Mouse (Mus musculus): ENCODE data around the gene Sfxn5. TPM values are rescaled to one million over a fixed set of nuclear protein-coding genes. Genes with fewer than 3 reads are reported as not detected.

Gene Sfxn5
- polyA plus RNA-seq, 1 experiment: 0.63 TPM

DNA sequence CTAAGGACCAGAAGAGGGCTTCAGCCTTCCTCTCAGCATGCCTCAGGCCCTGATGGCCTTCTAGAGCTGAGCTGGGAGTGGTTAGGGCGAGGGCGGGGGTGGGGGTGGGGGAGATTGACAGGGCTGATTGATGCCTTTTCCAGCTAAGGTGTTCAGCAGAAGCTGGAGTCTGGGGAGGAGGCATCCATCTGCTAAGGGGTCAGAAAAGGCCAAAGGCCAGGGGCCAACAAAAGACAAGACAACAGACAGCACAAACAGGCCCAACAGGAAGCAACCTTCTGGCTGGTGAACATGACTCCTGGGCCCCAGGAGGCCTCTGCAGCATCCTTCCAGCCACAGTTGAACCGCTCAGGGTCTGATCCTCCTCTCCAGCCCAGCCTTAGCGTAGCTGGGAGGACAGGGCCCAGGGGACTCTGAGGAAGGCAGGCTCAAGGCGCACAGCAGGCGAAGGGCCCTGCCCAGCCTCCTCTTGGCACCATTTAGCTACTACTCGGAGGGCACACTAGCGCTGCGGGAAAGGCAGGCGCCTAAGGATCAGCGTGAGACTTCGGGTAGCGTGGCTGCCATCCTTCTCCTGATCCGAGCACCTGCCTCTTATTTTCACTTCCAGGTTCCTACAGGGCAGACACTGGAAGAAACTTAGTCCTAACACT lies 109.6 kb downstream of the Sfxn5 start:
- Histone ChIP-seq H3K36me3 (ENCODE audit: control insufficient read depth, insufficient read depth, low read length) (no peaks in the 10 kb centered on the region), H3K27ac (ENCODE audit: insufficient read depth, low read depth, low read length) (no peak overlapping the region), H3K4me1 (ENCODE audit: control insufficient read depth, insufficient read depth, insufficient read length, low read length) (no peaks in the 10 kb centered on the region), H3K4me3 (ENCODE audit: low read depth, low read length) (no peak overlapping the region), H3K27me3 (ENCODE audit: control insufficient read depth, insufficient read depth, low read length) (no peaks in the 10 kb centered on the region)
- 89% methylated on average over 14 of the region's 14 CpGs for WGBS
- TF ChIP-seq POLR2A (IDR thresholded peaks at IDR 0.05; ENCODE audit: low read depth, low read length) (no peak), CTCF (IDR thresholded peaks at IDR 0.05; ENCODE audit: extremely low read depth, insufficient read length, insufficient replicate concordance, low read depth, low read length) (no peak)

GRCm38 (mm10) chr6:85222551-85222950 lies 110.7 kb downstream of the Sfxn5 start:
- WGBS: 93% methylated on average over 10 of the region's 10 CpGs
- Histone ChIP-seq H3K4me1 (ENCODE audit: control insufficient read depth, insufficient read depth, insufficient read length, low read length) (no peaks in the 10 kb centered on the region), H3K36me3 (ENCODE audit: control insufficient read depth, insufficient read depth, low read length) (no peaks in the 10 kb centered on the region), H3K4me3 (ENCODE audit: low read depth, low read length) (no peak overlapping the region), H3K27ac (ENCODE audit: insufficient read depth, low read depth, low read length) (no peak overlapping the region), H3K27me3 (ENCODE audit: control insufficient read depth, insufficient read depth, low read length) (no peaks in the 10 kb centered on the region)
- TF ChIP-seq CTCF (IDR thresholded peaks at IDR 0.05; ENCODE audit: extremely low read depth, insufficient read length, insufficient replicate concordance, low read depth, low read length) (no peak), POLR2A (IDR thresholded peaks at IDR 0.05; ENCODE audit: low read depth, low read length) (no peak)

GRCm38 (mm10) chr6:85220917-85221316 lies 112.3 kb downstream of the Sfxn5 start:
- TF ChIP-seq POLR2A (IDR thresholded peaks at IDR 0.05; ENCODE audit: low read depth, low read length) (no peak), CTCF (IDR thresholded peaks at IDR 0.05; ENCODE audit: extremely low read depth, insufficient read length, insufficient replicate concordance, low read depth, low read length) (no peak)
- no peaks in the 10 kb centered on the region for H3K4me1 ChIP-seq (ENCODE audit: control insufficient read depth, insufficient read depth, insufficient read length, low read length)

DNA sequence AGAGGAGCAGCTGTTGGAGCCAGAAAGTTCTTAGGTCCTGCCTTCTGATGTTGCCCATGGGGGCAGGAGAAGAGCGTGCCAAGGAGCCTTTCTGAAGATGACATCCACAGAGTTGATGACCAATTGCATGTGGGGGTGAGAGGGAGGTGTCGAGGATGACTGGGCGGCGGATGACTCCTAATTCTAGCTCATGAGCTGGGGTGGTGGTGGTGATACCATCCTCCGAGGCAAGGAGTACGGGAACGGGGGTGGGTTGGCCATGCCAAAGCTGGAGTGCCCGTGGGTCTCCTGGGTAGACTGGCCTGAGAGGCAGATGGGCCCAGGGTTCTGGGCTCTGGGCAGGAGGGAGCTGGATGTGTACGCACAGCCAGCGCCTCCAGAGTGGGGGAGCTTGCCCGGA lies 113.5 kb downstream of the Sfxn5 start:
- 95% methylated on average over 11 of the region's 11 CpGs for WGBS
- no peaks in the 10 kb centered on the region; the same call in 1 of the 2 replicates for H3K27me3 ChIP-seq (ENCODE audit: control insufficient read depth, insufficient read depth, low read length)
- H3K27ac ChIP-seq (ENCODE audit: insufficient read depth, low read depth, low read length): no peak overlapping the region
- H3K36me3 ChIP-seq (ENCODE audit: control insufficient read depth, insufficient read depth, low read length): no peaks in the 10 kb centered on the region
- no peak for TF ChIP-seq POLR2A (IDR thresholded peaks at IDR 0.05; ENCODE audit: low read depth, low read length)
- no peak for TF ChIP-seq CTCF (IDR thresholded peaks at IDR 0.05; ENCODE audit: extremely low read depth, insufficient read length, insufficient replicate concordance, low read depth, low read length)
- no peaks in the 10 kb centered on the region for H3K4me1 ChIP-seq (ENCODE audit: control insufficient read depth, insufficient read depth, insufficient read length, low read length)
- H3K4me3 ChIP-seq (ENCODE audit: low read depth, low read length): no peak overlapping the region

More at GRCm38 (mm10) chr6:85220917-85221316, 112.3 kb downstream of the Sfxn5 start:
- Histone ChIP-seq H3K4me3 (ENCODE audit: low read depth, low read length) (no peak overlapping the region), H3K27me3 (ENCODE audit: control insufficient read depth, insufficient read depth, low read length) (no peaks in the 10 kb centered on the region; the same call in 1 of the 2 replicates), H3K27ac (ENCODE audit: insufficient read depth, low read depth, low read length) (no peak overlapping the region), H3K36me3 (ENCODE audit: control insufficient read depth, insufficient read depth, low read length) (no peaks in the 10 kb centered on the region)
- 85% methylated on average over 4 of the region's 4 CpGs for WGBS

DNA sequence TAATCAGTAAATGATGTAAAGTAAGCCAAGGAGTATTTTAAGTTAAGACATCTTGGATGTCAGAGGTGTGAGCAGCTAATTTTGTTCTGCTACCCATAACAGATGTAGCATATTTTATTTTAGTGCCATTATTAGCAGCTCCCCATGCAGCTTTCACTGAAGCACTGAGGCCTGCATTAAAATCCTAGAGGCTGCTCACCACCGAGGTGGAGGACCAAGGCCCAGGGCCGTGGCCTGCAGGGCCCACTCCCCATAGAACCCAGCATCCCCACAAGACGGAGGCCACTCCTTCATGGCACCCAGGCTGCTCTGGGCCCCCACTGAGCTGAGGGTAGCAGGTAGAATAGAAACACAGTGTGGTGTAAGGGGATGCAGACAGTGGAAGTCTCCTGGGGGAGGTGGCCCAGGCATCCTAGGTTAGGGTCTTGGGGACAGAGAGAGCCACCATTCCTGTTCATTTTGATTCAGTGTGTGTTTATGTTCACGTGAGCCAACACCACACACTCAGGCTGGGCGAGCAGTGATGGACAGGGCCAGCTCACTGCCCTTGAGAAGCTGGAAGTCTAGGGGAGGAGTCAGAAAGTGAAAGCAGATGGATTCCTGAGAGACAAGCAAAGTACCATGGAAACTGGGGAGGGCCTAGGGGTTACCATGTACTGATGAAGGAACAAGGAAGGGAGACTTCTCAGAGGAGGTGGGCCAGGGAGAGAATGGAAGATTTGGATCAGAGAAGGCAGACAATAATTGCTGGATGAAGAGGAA lies 114.4 kb downstream of the Sfxn5 start:
- Histone ChIP-seq H3K27me3 (ENCODE audit: control insufficient read depth, insufficient read depth, low read length) (no peaks in the 10 kb centered on the region; the same call in 1 of the 2 replicates), H3K4me3 (ENCODE audit: low read depth, low read length) (no peak overlapping the region), H3K36me3 (ENCODE audit: control insufficient read depth, insufficient read depth, low read length) (no peaks in the 10 kb centered on the region), H3K27ac (ENCODE audit: insufficient read depth, low read depth, low read length) (no peak overlapping the region), H3K4me1 (ENCODE audit: control insufficient read depth, insufficient read depth, insufficient read length, low read length) (no peaks in the 10 kb centered on the region)
- 74% methylated on average over 5 of the region's 5 CpGs for WGBS
- no peak for TF ChIP-seq CTCF (IDR thresholded peaks at IDR 0.05; ENCODE audit: extremely low read depth, insufficient read length, insufficient replicate concordance, low read depth, low read length)
- no peak for TF ChIP-seq POLR2A (IDR thresholded peaks at IDR 0.05; ENCODE audit: low read depth, low read length)

DNA sequence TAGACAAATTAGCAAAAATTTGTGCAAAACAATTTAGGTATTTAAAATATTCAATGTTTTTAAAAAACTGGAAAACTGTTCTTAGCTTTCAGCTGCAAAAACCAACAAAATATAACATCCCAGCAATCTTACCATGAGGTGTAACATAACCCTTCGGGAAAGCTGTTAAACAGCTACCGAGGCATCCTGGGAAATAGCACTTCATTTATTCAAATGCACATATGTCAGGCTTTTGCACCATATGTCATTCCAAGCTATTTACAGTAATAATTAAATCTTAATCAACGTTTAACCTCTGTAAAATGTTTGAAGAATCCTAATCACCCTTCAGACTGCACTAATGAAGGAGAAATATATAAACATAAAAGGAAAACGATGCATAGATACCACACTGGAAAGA lies 115.0 kb downstream of the Sfxn5 start:
- H3K4me3 ChIP-seq (ENCODE audit: low read depth, low read length): no peak overlapping the region
- TF ChIP-seq CTCF (IDR thresholded peaks at IDR 0.05; ENCODE audit: extremely low read depth, insufficient read length, insufficient replicate concordance, low read depth, low read length) (no peak), POLR2A (IDR thresholded peaks at IDR 0.05; ENCODE audit: low read depth, low read length) (no peak)
- H3K36me3 ChIP-seq (ENCODE audit: control insufficient read depth, insufficient read depth, low read length): no peaks in the 10 kb centered on the region
- no peaks in the 10 kb centered on the region for H3K4me1 ChIP-seq (ENCODE audit: control insufficient read depth, insufficient read depth, insufficient read length, low read length)
- no peaks in the 10 kb centered on the region; the same call in 1 of the 2 replicates for H3K27me3 ChIP-seq (ENCODE audit: control insufficient read depth, insufficient read depth, low read length)
- H3K27ac ChIP-seq (ENCODE audit: insufficient read depth, low read depth, low read length): no peak overlapping the region
- WGBS: 76% methylated on average over 4 of the region's 4 CpGs

DNA sequence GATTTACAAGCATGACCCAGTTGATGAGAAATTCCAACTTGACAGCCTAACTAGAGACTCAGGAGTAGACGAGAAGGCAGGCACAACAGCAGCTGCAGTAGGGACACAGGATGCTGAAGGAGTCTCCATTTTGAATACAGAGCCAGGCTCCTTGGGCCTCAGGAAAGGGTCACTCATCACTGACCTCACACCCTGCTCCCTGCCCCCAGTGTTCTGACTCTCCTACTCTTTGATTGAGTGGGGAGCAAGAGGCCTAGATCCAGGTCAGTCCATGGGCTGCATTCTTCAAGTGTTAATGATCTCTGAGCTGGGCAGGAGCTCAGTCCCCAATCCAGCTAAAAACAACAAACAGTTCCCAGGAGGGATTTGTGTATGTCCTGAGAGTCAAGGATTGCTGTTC lies 122.5 kb downstream of the Sfxn5 start:
- 65% methylated on average over 1 of the region's 1 CpGs for WGBS
- Histone ChIP-seq H3K36me3 (ENCODE audit: control insufficient read depth, insufficient read depth, low read length) (no peaks in the 10 kb centered on the region), H3K4me1 (ENCODE audit: control insufficient read depth, insufficient read depth, insufficient read length, low read length) (peaks cover 8% of the 10 kb centered on the region), H3K27ac (ENCODE audit: insufficient read depth, low read depth, low read length) (no peak overlapping the region), H3K4me3 (ENCODE audit: low read depth, low read length) (no peak overlapping the region), H3K27me3 (ENCODE audit: control insufficient read depth, insufficient read depth, low read length) (no peaks in the 10 kb centered on the region)
- no peak for TF ChIP-seq POLR2A (IDR thresholded peaks at IDR 0.05; ENCODE audit: low read depth, low read length)
- TF ChIP-seq CTCF (IDR thresholded peaks at IDR 0.05; ENCODE audit: extremely low read depth, insufficient read length, insufficient replicate concordance, low read depth, low read length): no peak

All from small intestine, adult 2 months (tissue).